Mouse (Mus musculus) C2C12 (cell line): ENCODE measurements around the gene Mthfr.

Source experiments
- CEBPB ChIP-seq: IDR thresholded peaks from one replicate; pipeline ENCODE4 v1.6.1; 2011; ENCODE audit warnings: low read depth, mild to moderate bottlenecking, control low read depth, moderate library complexity
- CTCF ChIP-seq: IDR thresholded peaks from one replicate; pipeline ENCODE4 v1.5.1; 2011; ENCODE audit not compliant: control insufficient read depth, insufficient read depth, insufficient read length
- MAX ChIP-seq: IDR thresholded peaks from one replicate; pipeline ENCODE4 v1.6.1; 2011; ENCODE audit warnings: mild to moderate bottlenecking, control low read depth
- MYOD1 ChIP-seq: IDR thresholded peaks from one replicate; pipeline ENCODE4 v1.6.1; 2011; ENCODE audit warnings: low read depth; ENCODE audit not compliant: control insufficient read depth, insufficient read length

- TF ChIP-seq CTCF (no peak), MAX (no peak), CEBPB (no peak), MYOD1 (no peak)
These were observed 17.4 kb downstream of the Mthfr start for GRCm38 (mm10) chr4:148056246-148056645.
